Mouse (Mus musculus): ENCODE measurements around the gene Pilrb1. TPM values are rescaled to one million over a fixed set of nuclear protein-coding genes. Genes with fewer than 3 reads are reported as not detected.
"Not testable (repeated sequence)": the region's sequence is repeated elsewhere in the genome, so short reads cannot be mapped to it uniquely, and the experiment has no call there.

Gene Pilrb1
- polyA plus RNA-seq, 1 experiment, result not detected

GRCm38 (mm10) chr5:137836611-137837010, 21.3 kb downstream of the Pilrb1 start:
- no peak for TF ChIP-seq POLR2A (IDR thresholded peaks at IDR 0.05; ENCODE audit: borderline replicate concordance, extremely low read depth, insufficient read depth, insufficient read length, poor library complexity, severe bottlenecking)
- TF ChIP-seq CTCF (IDR thresholded peaks at IDR 0.05; ENCODE audit: borderline replicate concordance, extremely low read depth, insufficient read depth, insufficient read length), result no peak
- DNase-seq (ENCODE audit: low read depth), result no peak

DNA sequence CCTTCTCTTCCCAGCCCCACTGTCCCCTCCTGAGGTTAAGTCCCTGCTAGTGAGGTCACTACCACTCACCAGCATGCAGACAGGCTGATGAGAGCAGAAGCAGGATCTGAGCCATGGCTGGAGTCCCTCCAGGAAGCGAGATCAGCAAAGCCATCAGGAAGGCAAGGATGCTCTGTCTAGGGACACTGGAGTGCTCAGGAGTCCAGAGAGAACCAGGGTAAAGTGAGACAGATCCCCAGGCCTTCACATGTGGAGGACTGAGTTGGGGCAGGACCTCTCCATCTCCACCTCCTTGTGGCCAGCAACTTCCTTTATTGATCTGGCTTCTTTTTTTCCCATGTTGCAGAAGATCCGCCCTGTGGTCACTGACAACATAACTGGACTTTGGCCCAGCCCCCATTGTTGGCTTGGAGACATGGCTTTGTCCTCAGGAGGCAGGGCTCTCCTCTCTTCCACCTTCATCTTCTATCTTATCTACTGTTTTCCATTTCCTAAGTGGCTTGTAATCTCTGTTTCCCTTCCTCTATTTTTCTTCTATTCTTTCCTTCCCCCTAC, 21.9 kb downstream of the Pilrb1 start, which contains the start of gene Pilra:
Pilra (minus strand) TSS at position 316 of the 555 bp plus-strand sequence.
- not testable (repeated sequence) for DNase-seq (ENCODE audit: low read depth)

GRCm38 (mm10) chr5:137833500-137833899, 24.4 kb downstream of the Pilrb1 start:
- no peak for DNase-seq (ENCODE audit: low read depth)
- TF ChIP-seq POLR2A (IDR thresholded peaks at IDR 0.05; ENCODE audit: borderline replicate concordance, extremely low read depth, insufficient read depth, insufficient read length, poor library complexity, severe bottlenecking) (no peak), CTCF (IDR thresholded peaks at IDR 0.05; ENCODE audit: borderline replicate concordance, extremely low read depth, insufficient read depth, insufficient read length) (no peak)

DNA sequence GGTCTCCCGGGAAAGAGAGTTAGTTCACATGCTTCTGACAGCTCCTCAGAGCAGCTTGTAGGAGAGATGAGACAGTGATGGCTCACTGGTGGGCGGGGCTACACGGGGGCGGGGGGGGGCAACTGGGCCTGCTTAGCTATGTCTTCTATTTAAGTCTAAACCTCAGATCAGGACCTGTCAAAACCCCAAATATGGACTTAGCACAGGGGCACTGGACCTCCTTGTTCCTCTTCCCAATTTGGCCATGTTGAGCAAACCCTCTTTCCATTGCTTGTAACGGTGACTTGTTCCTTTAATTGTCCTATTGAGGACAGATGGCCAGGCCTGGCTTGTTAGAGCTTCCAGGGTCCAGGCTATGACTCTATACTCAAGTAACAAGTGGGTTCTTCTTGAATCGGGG, 26.4 kb downstream of the Pilrb1 start:
- TF ChIP-seq CTCF (IDR thresholded peaks at IDR 0.05; ENCODE audit: borderline replicate concordance, extremely low read depth, insufficient read depth, insufficient read length) (no peak), POLR2A (IDR thresholded peaks at IDR 0.05; ENCODE audit: borderline replicate concordance, extremely low read depth, insufficient read depth, insufficient read length, poor library complexity, severe bottlenecking) (no peak)
- no peak for DNase-seq (ENCODE audit: low read depth)

DNA sequence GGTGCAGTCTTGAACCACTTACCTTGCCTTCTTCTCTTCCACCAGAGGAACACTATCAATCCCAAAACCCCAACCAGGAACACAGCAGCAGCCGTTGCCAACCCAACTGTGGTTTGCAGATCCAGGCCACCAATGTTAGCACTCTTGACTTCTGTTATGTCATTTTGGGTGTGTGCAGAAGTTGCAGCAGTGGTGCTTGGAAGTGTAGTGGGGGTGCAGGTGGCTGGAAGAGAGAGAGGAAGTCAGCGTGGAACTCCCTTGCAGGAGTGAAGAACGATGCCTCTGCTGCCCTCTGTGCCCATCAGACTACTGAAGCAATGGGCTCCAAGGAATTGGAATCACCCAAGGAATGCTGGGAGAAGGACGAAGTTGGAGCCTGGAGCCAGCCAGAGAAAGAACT, 26.8 kb downstream of the Pilrb1 start:
- TF ChIP-seq CTCF (IDR thresholded peaks at IDR 0.05; ENCODE audit: borderline replicate concordance, extremely low read depth, insufficient read depth, insufficient read length) (no peak), POLR2A (IDR thresholded peaks at IDR 0.05; ENCODE audit: borderline replicate concordance, extremely low read depth, insufficient read depth, insufficient read length, poor library complexity, severe bottlenecking) (no peak)
- DNase-seq (ENCODE audit: low read depth), result no peak

- TF ChIP-seq CTCF (IDR thresholded peaks at IDR 0.05; ENCODE audit: borderline replicate concordance, extremely low read depth, insufficient read depth, insufficient read length), result no peak
- no peak for TF ChIP-seq POLR2A (IDR thresholded peaks at IDR 0.05; ENCODE audit: borderline replicate concordance, extremely low read depth, insufficient read depth, insufficient read length, poor library complexity, severe bottlenecking)
- no peak for DNase-seq (ENCODE audit: low read depth)
Measured at GRCm38 (mm10) chr5:137830238-137830637, 27.7 kb downstream of the Pilrb1 start.

GRCm38 (mm10) chr5:137828694-137829093, 29.2 kb downstream of the Pilrb1 start:
- TF ChIP-seq POLR2A (IDR thresholded peaks at IDR 0.05; ENCODE audit: borderline replicate concordance, extremely low read depth, insufficient read depth, insufficient read length, poor library complexity, severe bottlenecking) (no peak), CTCF (IDR thresholded peaks at IDR 0.05; ENCODE audit: borderline replicate concordance, extremely low read depth, insufficient read depth, insufficient read length) (no peak)
- no peak for DNase-seq (ENCODE audit: low read depth)

GRCm38 (mm10) chr5:137826421-137826820, 31.5 kb downstream of the Pilrb1 start:
- TF ChIP-seq CTCF (IDR thresholded peaks at IDR 0.05; ENCODE audit: borderline replicate concordance, extremely low read depth, insufficient read depth, insufficient read length) (no peak), POLR2A (IDR thresholded peaks at IDR 0.05; ENCODE audit: borderline replicate concordance, extremely low read depth, insufficient read depth, insufficient read length, poor library complexity, severe bottlenecking) (no peak)

GRCm38 (mm10) chr5:137825971-137826370, 31.9 kb downstream of the Pilrb1 start:
- TF ChIP-seq CTCF (IDR thresholded peaks at IDR 0.05; ENCODE audit: borderline replicate concordance, extremely low read depth, insufficient read depth, insufficient read length) (no peak), POLR2A (IDR thresholded peaks at IDR 0.05; ENCODE audit: borderline replicate concordance, extremely low read depth, insufficient read depth, insufficient read length, poor library complexity, severe bottlenecking) (no peak)
- DNase-seq (ENCODE audit: low read depth), result no peak

More at GRCm38 (mm10) chr5:137826421-137826820, 31.5 kb downstream of the Pilrb1 start:
- no peak for DNase-seq (ENCODE audit: low read depth)

DNA sequence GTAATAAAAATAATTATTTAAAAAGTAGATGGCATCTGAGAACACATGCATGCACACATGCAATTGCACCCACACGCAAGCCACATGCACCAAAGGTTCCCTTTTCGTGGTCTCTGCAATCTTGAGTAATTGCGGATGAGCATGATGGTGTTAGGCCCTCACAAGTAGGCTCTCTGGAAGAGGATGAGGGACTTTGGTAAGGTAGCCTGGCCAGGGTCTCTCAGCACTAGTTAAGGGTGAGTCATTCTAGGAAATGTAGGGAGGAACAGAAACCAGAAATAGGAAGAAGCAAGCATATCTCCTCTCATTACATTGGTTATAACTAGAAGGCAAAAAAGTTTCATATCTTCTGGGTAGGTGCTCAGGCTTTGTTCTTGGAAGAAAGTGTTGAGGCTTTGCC, 32.9 kb downstream of the Pilrb1 start:
- no peak for DNase-seq (ENCODE audit: low read depth)
- TF ChIP-seq CTCF (IDR thresholded peaks at IDR 0.05; ENCODE audit: borderline replicate concordance, extremely low read depth, insufficient read depth, insufficient read length) (no peak), POLR2A (IDR thresholded peaks at IDR 0.05; ENCODE audit: borderline replicate concordance, extremely low read depth, insufficient read depth, insufficient read length, poor library complexity, severe bottlenecking) (no peak)

- DNase-seq (ENCODE audit: low read depth), result no peak
- TF ChIP-seq CTCF (IDR thresholded peaks at IDR 0.05; ENCODE audit: borderline replicate concordance, extremely low read depth, insufficient read depth, insufficient read length) (no peak), POLR2A (IDR thresholded peaks at IDR 0.05; ENCODE audit: borderline replicate concordance, extremely low read depth, insufficient read depth, insufficient read length, poor library complexity, severe bottlenecking) (no peak)
Measured at GRCm38 (mm10) chr5:137823455-137824045, 34.4 kb downstream of the Pilrb1 start.

GRCm38 (mm10) chr5:137822602-137823001, 35.3 kb downstream of the Pilrb1 start:
- no peak for TF ChIP-seq CTCF (IDR thresholded peaks at IDR 0.05; ENCODE audit: borderline replicate concordance, extremely low read depth, insufficient read depth, insufficient read length)
- no peak for TF ChIP-seq POLR2A (IDR thresholded peaks at IDR 0.05; ENCODE audit: borderline replicate concordance, extremely low read depth, insufficient read depth, insufficient read length, poor library complexity, severe bottlenecking)
- peak; percentile 29 for DNase-seq (ENCODE audit: low read depth)

Data from brain, embryonic 14.5 days (tissue).